14 mouse cellular contexts compared by ENCODE assay signal in genomic region chrX:20520290-20520939, GRCm38 (mm10). TPM values are rescaled to one million over a fixed set of nuclear protein-coding genes. Genes with fewer than 3 reads are reported as not detected.
"Had no signal": no experiment of that assay in that cellular context is flagged by ENCODE, and none has a peak within 500 bp of the region (broad histone marks: within the 10 kb centered on the region; RNA-seq: fewer than 3 reads in every experiment).

No protein-coding gene starts in this region.

- DNase-seq: left cerebral cortex, postnatal 4 days; lung, adult 18-20 months; retina, postnatal 1 day; right cerebral cortex, postnatal 4 days; spleen, adult 18-20 months; thymus, adult 18-20 months; thymus, postnatal 14 days had no signal

- H3K27me3 ChIP-seq: limb, embryonic 13.5 days; midbrain, embryonic 12.5 days; neural tube, embryonic 13.5 days had no signal

- H3K4me2 ChIP-seq: limb, embryonic 13.5 days; midbrain, embryonic 12.5 days; neural tube, embryonic 13.5 days had no signal

- H3K9me3 ChIP-seq: limb, embryonic 13.5 days; midbrain, embryonic 12.5 days; neural tube, embryonic 13.5 days had no signal

- H3K9ac ChIP-seq: limb, embryonic 13.5 days; midbrain, embryonic 12.5 days; neural tube, embryonic 13.5 days had no signal

- H3K4me1 ChIP-seq: limb, embryonic 13.5 days; midbrain, embryonic 12.5 days; neural tube, embryonic 13.5 days had no signal

- H3K27ac ChIP-seq: hindbrain, postnatal 0 days; layer of hippocampus, adult 2 months; limb, embryonic 13.5 days; midbrain, embryonic 12.5 days; neural tube, embryonic 13.5 days had no signal

- ATAC-seq: hindbrain, postnatal 0 days; midbrain, embryonic 16.5 days had no signal

- H3K4me3 ChIP-seq: layer of hippocampus, adult 2 months; limb, embryonic 13.5 days; midbrain, embryonic 12.5 days; neural tube, embryonic 13.5 days had no signal

RNA-seq across cellular contexts. Expression of gene Rgn, which starts 29.2 kb away (rescaled TPM):
- total RNA-seq: hindbrain, postnatal 0 days; megakaryocyte-erythroid progenitor cell, adult 5-6 weeks had no signal
